Mouse (Mus musculus) heart, embryonic 15.5 days (tissue): ENCODE measurements around the gene Gm9887. TPM values are rescaled to one million over a fixed set of nuclear protein-coding genes. Genes with fewer than 3 reads are reported as not detected.

Source experiments
- ATAC-seq: fragments of 200-750 bp; cut with Nextera tagmentation; replicated peaks from 2 replicates; pipeline ENCODE4 v1.8.0; 2017; ENCODE audit warnings: low read depth, moderate TSS enrichment; ENCODE audit not compliant: insufficient number of reproducible peaks, insufficient read depth, low FRiP score
- H3K27ac ChIP-seq: fragments of 300-500 bp; sonication (generic); 2 replicates; pipeline ENCODE4 v1.5.1; 2015; ENCODE audit warnings: mild to moderate bottlenecking, inconsistent platforms
- H3K27me3 ChIP-seq: fragments of 300-500 bp; sonication (generic); 2 replicates; pipeline ENCODE4 v1.6.1; 2015; ENCODE audit warnings: inconsistent platforms
- H3K36me3 ChIP-seq: fragments of 300-500 bp; sonication (generic); 2 replicates; pipeline ENCODE4 v1.6.1; 2015; ENCODE audit warnings: mild to moderate bottlenecking, inconsistent platforms
- H3K4me1 ChIP-seq: fragments of 300-500 bp; sonication (generic); replicated peaks from 2 replicates; pipeline ENCODE4 v1.6.1; 2015; ENCODE audit warnings: inconsistent platforms
- H3K4me2 ChIP-seq: fragments of 300-500 bp; sonication (generic); 2 replicates; pipeline ENCODE4 v1.6.1; 2015; ENCODE audit warnings: inconsistent platforms, mild to moderate bottlenecking, moderate library complexity
- H3K4me3 ChIP-seq: fragments of 300-500 bp; sonication (generic); 2 replicates; pipeline ENCODE4 v1.5.1; 2015; ENCODE audit warnings: mild to moderate bottlenecking, inconsistent platforms
- H3K9ac ChIP-seq: fragments of 300-500 bp; sonication (generic); 2 replicates; pipeline ENCODE4 v1.6.1; 2015; ENCODE audit warnings: mild to moderate bottlenecking, inconsistent platforms
- H3K9me3 ChIP-seq: fragments of 300-500 bp; sonication (generic); replicated peaks from 2 replicates; pipeline ENCODE4 v1.6.1; 2016; ENCODE audit warnings: inconsistent platforms
- WGBS: fragments of 180-500 bp; shearing (Covaris S2); methylation state at CpG from one replicate; pipeline ENCODE4 v1.1.7; 2015; ENCODE audit warnings: mixed read lengths; 5-methylcytosine and 5-hydroxymethylcytosine counted together
- microRNA-seq: library from miRNA; unstranded; fragments of <30 nt; microRNA quantifications from one replicate; pipeline ENCODE4, GENCODE M21; 2016
- polyA plus RNA-seq: library from polyadenylated mRNA; unstranded; fragments of >200 nt; fragmentation: Nextera tagmentation; extraction: Ambion mirVana; gene quantifications from 2 replicates; pipeline ENCODE4 v1.2.1, GENCODE M21; 2015

Gene Gm9887
- polyA plus RNA-seq, 1 experiment from 2014 or later = 1.5 TPM

DNA sequence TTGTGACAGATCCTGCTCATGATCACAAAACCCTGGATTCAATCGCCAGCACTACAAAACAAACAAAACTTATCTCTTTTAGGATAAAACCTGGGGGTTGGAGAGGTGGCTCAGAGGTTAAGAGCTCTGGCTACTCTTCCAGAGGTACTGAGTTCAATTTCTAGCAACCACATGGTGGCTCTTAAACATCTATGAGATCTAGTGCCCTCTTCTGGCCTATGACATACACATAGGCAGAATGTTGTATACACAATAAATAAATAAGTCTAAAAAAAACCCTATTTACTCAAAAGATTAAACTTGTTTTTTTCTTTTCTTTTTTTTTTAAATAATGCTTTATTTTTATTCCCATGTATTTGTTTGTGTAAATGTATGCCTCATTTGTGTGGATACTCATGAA, 20.6 kb downstream of the Gm9887 start:
- no peak overlapping the region for H3K9ac ChIP-seq
- no peak for ATAC-seq
- H3K4me3 ChIP-seq = no peak overlapping the region
- H3K9me3 ChIP-seq = no peaks in the 10 kb centered on the region
- 79% methylated on average over 1 of the region's 1 CpGs for WGBS
- H3K27ac ChIP-seq = no peak overlapping the region
- no peak overlapping the region for H3K4me2 ChIP-seq
- no peaks in the 10 kb centered on the region for H3K27me3 ChIP-seq
- H3K36me3 ChIP-seq = peaks cover 60% of the 10 kb centered on the region
- peaks cover 4% of the 10 kb centered on the region; the same call in 1 of the 2 replicates for H3K4me1 ChIP-seq

DNA sequence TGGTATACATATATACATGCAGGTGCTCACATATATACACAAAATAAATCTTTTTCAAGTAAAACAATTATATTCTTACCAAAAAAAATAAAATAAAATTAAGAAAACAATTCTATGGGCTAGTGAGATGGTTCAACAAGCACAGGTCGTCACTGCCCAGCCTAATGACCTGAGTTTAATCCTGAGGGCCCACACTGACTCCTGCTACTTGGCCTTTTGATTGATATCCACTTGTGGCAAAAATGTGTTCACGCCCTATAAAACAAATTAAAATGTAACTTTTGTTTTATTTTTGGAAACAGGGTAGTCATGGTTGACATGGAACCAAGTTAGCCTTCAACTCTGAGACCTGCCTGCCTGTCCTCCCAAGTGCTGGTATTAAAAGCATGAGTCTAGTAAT, 22.3 kb downstream of the Gm9887 start:
- Histone ChIP-seq H3K4me1 (no peaks in the 10 kb centered on the region), H3K9me3 (no peaks in the 10 kb centered on the region), H3K36me3 (peaks cover 72% of the 10 kb centered on the region), H3K9ac (no peak overlapping the region), H3K27ac (no peak overlapping the region), H3K4me2 (no peak overlapping the region), H3K27me3 (no peaks in the 10 kb centered on the region), H3K4me3 (no peak overlapping the region)
- no peak for ATAC-seq
- WGBS = 83% methylated on average over 2 of the region's 2 CpGs

DNA sequence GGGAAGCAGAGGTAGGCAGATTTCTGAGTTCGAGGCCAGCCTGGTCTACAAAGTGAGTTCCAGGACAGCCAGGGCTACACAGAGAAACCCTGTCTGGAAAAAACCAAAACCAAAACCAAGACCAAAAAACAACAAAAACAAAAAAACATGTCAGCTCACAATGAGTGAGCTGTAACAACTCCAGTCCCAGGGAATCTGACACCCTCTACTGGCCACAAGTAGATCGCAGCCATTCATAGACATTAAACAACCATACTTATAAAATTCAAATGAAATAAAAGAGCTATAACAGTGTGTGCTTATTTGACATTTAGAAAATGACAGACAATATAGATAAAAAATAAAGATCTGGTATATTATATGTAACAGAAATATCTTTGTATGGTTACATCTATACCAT, 38.7 kb downstream of the Gm9887 start:
- Histone ChIP-seq H3K27ac (no peak overlapping the region), H3K4me2 (no peak overlapping the region), H3K4me3 (no peak overlapping the region), H3K27me3 (no peaks in the 10 kb centered on the region), H3K9ac (no peak overlapping the region), H3K4me1 (no peaks in the 10 kb centered on the region), H3K9me3 (no peaks in the 10 kb centered on the region), H3K36me3 (peaks cover 58% of the 10 kb centered on the region)
- ATAC-seq = no peak
- 82% methylated on average over 2 of the region's 2 CpGs for WGBS

DNA sequence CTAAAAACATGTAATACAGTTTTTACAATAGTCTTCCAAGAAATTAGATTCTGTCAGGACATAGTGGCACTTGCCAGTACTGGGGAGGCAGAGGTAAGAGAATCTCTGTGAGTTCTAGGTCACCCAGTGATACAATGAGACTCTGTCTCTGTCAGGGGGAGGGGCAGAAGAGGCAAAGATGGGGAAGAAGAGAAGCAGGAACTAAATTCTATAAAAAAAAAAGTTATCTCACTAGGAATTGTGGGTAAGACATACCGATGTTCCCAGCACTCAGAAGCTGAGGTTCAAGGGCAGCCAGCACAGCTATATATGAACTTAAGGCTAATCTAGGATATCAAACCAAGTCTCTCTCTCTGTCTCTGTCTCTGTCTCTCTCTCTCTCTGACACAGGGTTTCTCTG, 40.1 kb downstream of the Gm9887 start:
- no peak overlapping the region for H3K27ac ChIP-seq
- 67% methylated on average over 1 of the region's 1 CpGs for WGBS
- H3K4me3 ChIP-seq = no peak overlapping the region
- no peak for ATAC-seq
- no peaks in the 10 kb centered on the region for H3K9me3 ChIP-seq
- H3K9ac ChIP-seq = no peak overlapping the region
- no peaks in the 10 kb centered on the region for H3K4me1 ChIP-seq
- H3K36me3 ChIP-seq = peaks cover 58% of the 10 kb centered on the region
- no peak overlapping the region for H3K4me2 ChIP-seq
- no peaks in the 10 kb centered on the region for H3K27me3 ChIP-seq

DNA sequence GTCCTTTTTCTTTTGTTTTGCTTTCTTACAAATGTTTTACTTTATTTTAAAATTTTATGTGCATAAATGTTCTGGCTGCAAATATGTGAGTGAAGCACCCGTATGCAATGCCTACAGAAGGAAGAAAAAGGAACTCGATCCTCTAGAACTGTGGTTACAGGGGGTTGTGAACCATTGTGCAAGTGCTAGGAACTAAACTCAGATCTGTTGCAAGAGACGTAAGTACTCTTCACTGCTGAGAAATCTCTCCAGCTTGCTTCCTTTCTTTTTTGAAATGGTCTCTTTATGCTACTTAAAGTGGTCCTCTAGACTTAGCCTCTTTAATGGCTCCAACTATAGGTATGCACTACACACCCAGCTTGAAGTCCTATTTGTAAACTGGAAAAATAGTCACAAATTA, 41.1 kb downstream of the Gm9887 start:
- H3K27ac ChIP-seq = no peak overlapping the region
- peaks cover 57% of the 10 kb centered on the region for H3K36me3 ChIP-seq
- no peaks in the 10 kb centered on the region for H3K9me3 ChIP-seq
- H3K9ac ChIP-seq = no peak overlapping the region
- ATAC-seq = no peak
- no peak overlapping the region for H3K4me3 ChIP-seq
- no peak overlapping the region for H3K4me2 ChIP-seq
- H3K27me3 ChIP-seq = no peaks in the 10 kb centered on the region
- no peaks in the 10 kb centered on the region for H3K4me1 ChIP-seq
- 86% methylated on average over 3 of the region's 3 CpGs for WGBS

Small RNAs within 50 kb of the gene (microRNA-seq; reads per million reads assigned to microRNA genes)
- gene Gm47299 (not detected), gene Gm47305 (not detected)

Other genes with a start within 250 kb of the Gm9887 start
- 1,037 and 1,363 TPM in 2 replicates for gene Rps29, start 213.3 kb downstream of the Gm9887 start, polyA plus RNA-seq
- 10.4 and 12.6 TPM in 2 replicates for gene Lrr1, start 203.6 kb downstream of the Gm9887 start, polyA plus RNA-seq
- 376 and 496 TPM in 2 replicates for gene Rpl36al, start 188.4 kb downstream of the Gm9887 start, polyA plus RNA-seq
- gene Mgat2, start 188.3 kb downstream of the Gm9887 start, polyA plus RNA-seq = 40.1 and 45.2 TPM in 2 replicates
- gene Gm49383, start 175.4 kb downstream of the Gm9887 start, polyA plus RNA-seq = 14.3 and 16.2 TPM in 2 replicates
- 6.1 and 7.7 TPM in 2 replicates for gene Dnaaf2, start 174.0 kb downstream of the Gm9887 start, polyA plus RNA-seq
- gene Gm49384, start 168.2 kb downstream of the Gm9887 start, polyA plus RNA-seq = 11.2 and 15.0 TPM in 2 replicates
- 12.7 and 16.0 TPM in 2 replicates for gene Pole2, start 144.3 kb downstream of the Gm9887 start, polyA plus RNA-seq
- 8.0 and 10.9 TPM in 2 replicates for gene Klhdc1, start 131.3 kb downstream of the Gm9887 start, polyA plus RNA-seq
- gene Klhdc2, start 75.8 kb downstream of the Gm9887 start, polyA plus RNA-seq = 122 and 123 TPM in 2 replicates
- 57.6 and 59.3 TPM in 2 replicates for gene Nemf, start 15.3 kb downstream of the Gm9887 start, polyA plus RNA-seq
- gene Arf6, start 308 bp downstream of the Gm9887 start, polyA plus RNA-seq = 38.2 and 40.5 TPM in 2 replicates
- gene Vcpkmt, start 210.6 kb upstream of the Gm9887 start, polyA plus RNA-seq = 15.3 and 15.9 TPM in 2 replicates